Mouse (Mus musculus): ENCODE measurements at regions not wholly inside any gene's neighbourhood (a gene's known extent, or its start where the extent isn't known, plus 50 kb on each side); places are given as distances from the start of the nearest gene placed in this dataset.

DNA sequence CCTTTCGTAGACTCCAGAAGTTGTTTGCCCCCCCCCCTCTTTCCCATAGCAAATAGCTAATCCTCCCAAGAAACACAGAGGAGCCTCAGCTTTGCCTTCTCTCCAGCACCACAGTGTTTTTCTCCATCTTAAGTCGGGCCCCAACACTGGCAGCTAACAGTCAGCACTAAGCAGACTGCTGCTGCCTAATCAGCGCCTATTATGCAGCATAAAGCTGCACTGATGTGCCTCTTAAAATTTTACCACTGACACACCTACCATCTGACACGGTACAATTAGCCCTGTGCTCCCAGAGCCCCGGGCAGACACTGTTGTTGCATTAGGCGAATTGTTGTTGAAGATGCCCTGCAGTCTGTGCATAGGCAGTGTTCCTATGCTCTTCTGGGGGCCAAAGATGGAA lies 131.5 kb upstream of the Celf2 start:
- H3K9ac ChIP-seq (ENCODE audit: low read depth, low read length): no peak overlapping the region
- no peak for TF ChIP-seq CTCF (IDR thresholded peaks at IDR 0.05; ENCODE audit: low read depth)
- no peaks in the 10 kb centered on the region for H3K9me3 ChIP-seq (replicated peaks; ENCODE audit: low read length)
- ATAC-seq (replicated peaks; ENCODE audit: low FRiP score, low read depth) (no peak), DNase-seq (ENCODE audit: low spot score) (no peak)
- H3K27me3 ChIP-seq (ENCODE audit: insufficient read depth, low read length): no peaks in the 10 kb centered on the region
- no peak overlapping the region for H3K4me2 ChIP-seq (ENCODE audit: low read length)
- H3K36me3 ChIP-seq (ENCODE audit: insufficient read depth, low read length): no peaks in the 10 kb centered on the region
- WGBS: 63% methylated on average over 6 of the region's 6 CpGs
- no peak overlapping the region for H3K27ac ChIP-seq
- no peaks in the 10 kb centered on the region for H3K4me1 ChIP-seq (replicated peaks; ENCODE audit: insufficient read depth, low read length)
- no peak overlapping the region for H3K4me3 ChIP-seq (replicated peaks; ENCODE audit: low read depth, low read length)

DNA sequence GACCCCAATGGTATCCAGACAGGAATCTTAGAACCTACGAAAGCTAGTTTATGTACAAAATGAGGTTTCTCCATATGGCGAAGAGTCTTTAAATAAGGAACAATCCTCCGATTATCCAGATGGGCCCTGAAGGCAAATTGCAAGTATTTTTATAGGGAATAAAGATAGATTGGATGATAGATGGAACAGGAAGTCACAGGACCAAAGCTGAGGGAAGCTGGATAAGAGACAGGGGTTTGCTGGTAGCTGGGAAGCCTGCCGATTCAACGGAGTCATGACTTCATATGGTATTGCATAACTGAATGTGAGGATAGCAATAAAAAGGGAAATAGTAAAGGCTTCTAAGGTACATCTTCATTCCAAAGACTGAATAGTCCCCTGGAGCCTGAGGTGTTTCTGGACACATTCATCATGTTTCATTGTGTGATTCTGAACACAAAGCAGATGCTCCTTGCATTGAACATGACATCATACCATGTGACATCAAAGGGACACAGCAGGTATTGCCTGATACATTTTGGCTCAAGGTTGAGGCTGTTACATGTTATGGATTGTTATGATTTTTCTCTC lies 113.4 kb upstream of the Celf2 start:
- Histone ChIP-seq H3K9me3 (replicated peaks; ENCODE audit: low read length) (no peaks in the 10 kb centered on the region), H3K4me2 (ENCODE audit: low read length) (no peak overlapping the region), H3K4me3 (replicated peaks; ENCODE audit: low read depth, low read length) (no peak overlapping the region), H3K27me3 (ENCODE audit: insufficient read depth, low read length) (no peaks in the 10 kb centered on the region), H3K9ac (ENCODE audit: low read depth, low read length) (no peak overlapping the region), H3K36me3 (ENCODE audit: insufficient read depth, low read length) (no peaks in the 10 kb centered on the region), H3K4me1 (replicated peaks; ENCODE audit: insufficient read depth, low read length) (no peaks in the 10 kb centered on the region), H3K27ac (no peak overlapping the region)
- DNase-seq (ENCODE audit: low spot score) (no peak), ATAC-seq (replicated peaks; ENCODE audit: low FRiP score, low read depth) (no peak)
- no peak for TF ChIP-seq CTCF (IDR thresholded peaks at IDR 0.05; ENCODE audit: low read depth)
- 93% methylated on average over 5 of the region's 5 CpGs for WGBS

- Histone ChIP-seq H3K4me1 (replicated peaks; ENCODE audit: insufficient read depth, low read length) (no peaks in the 10 kb centered on the region), H3K27ac (no peak overlapping the region), H3K4me2 (ENCODE audit: low read length) (no peak overlapping the region), H3K4me3 (replicated peaks; ENCODE audit: low read depth, low read length) (no peak overlapping the region), H3K27me3 (ENCODE audit: insufficient read depth, low read length) (no peaks in the 10 kb centered on the region), H3K36me3 (ENCODE audit: insufficient read depth, low read length) (no peaks in the 10 kb centered on the region), H3K9me3 (replicated peaks; ENCODE audit: low read length) (no peaks in the 10 kb centered on the region), H3K9ac (ENCODE audit: low read depth, low read length) (no peak overlapping the region)
- TF ChIP-seq CTCF (IDR thresholded peaks at IDR 0.05; ENCODE audit: low read depth): no peak
- ATAC-seq (replicated peaks; ENCODE audit: low FRiP score, low read depth): no peak
- WGBS: 57% methylated on average over 9 of the region's 9 CpGs
- DNase-seq (ENCODE audit: low spot score): peak; percentile 49
Measured at GRCm38 (mm10) chr2:7619888-7620664, 110.7 kb upstream of the Celf2 start.

DNA sequence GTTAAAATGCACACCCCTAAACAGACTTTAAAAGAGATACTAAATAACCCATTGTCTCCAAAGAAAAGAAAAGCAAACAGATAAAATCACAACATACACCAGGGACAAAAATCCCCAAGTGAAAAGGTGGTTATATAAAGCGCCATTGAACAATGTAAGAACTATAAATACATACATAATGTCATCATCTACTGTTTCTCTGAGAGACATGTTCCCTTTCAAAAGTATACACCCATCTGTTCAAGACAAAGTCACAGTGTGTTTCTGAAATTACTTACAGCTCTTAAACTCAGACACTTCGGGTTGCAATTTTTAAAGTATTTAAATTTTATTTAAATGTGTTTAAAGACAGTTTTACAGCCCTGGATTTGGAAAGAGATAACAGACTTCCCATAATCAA lies 68.8 kb upstream of the Celf2 start:
- H3K4me1 ChIP-seq (replicated peaks; ENCODE audit: insufficient read depth, low read length): no peaks in the 10 kb centered on the region
- H3K4me3 ChIP-seq (replicated peaks; ENCODE audit: low read depth, low read length): no peak overlapping the region
- ATAC-seq (replicated peaks; ENCODE audit: low FRiP score, low read depth): no peak
- H3K27me3 ChIP-seq (ENCODE audit: insufficient read depth, low read length): no peaks in the 10 kb centered on the region
- DNase-seq (ENCODE audit: low spot score): no peak
- H3K27ac ChIP-seq: no peak overlapping the region
- H3K9ac ChIP-seq (ENCODE audit: low read depth, low read length): no peak overlapping the region
- TF ChIP-seq CTCF (IDR thresholded peaks at IDR 0.05; ENCODE audit: low read depth): no peak
- H3K4me2 ChIP-seq (ENCODE audit: low read length): no peak overlapping the region
- no peaks in the 10 kb centered on the region for H3K36me3 ChIP-seq (ENCODE audit: insufficient read depth, low read length)
- H3K9me3 ChIP-seq (replicated peaks; ENCODE audit: low read length): no peaks in the 10 kb centered on the region
- WGBS: 71% methylated on average over 2 of the region's 2 CpGs
